Mouse (Mus musculus) liver, postnatal 0 days (tissue): ENCODE results near the gene Gm21992. TPM values are rescaled to one million over a fixed set of nuclear protein-coding genes. Genes with fewer than 3 reads are reported as not detected.
A peak's percentile ranks its signal among the peaks of the same experiment; 100 is the strongest.

Experiments used
- ATAC-seq: fragments of 200-750 bp; cut with Nextera tagmentation; 2 replicates; pipeline ENCODE4 v1.8.0; 2017; ENCODE audit warnings: mild to moderate bottlenecking, moderate library complexity
- DNase-seq: peaks from one replicate; pipeline ENCODE4 v3.0.0-alpha.2; 2016
- H3K27ac ChIP-seq: fragments of 300-500 bp; sonication (generic); 2 replicates; pipeline ENCODE4 v1.5.1; 2014; ENCODE audit warnings: antibody characterized with exemption, moderate library complexity, mild to moderate bottlenecking, low read depth
- H3K27me3 ChIP-seq: fragments of 300-500 bp; sonication (generic); 2 replicates; pipeline ENCODE4 v1.6.1; 2014; ENCODE audit warnings: low read length, control low read depth, mixed read lengths; ENCODE audit not compliant: insufficient read depth
- H3K36me3 ChIP-seq: fragments of 300-500 bp; sonication (generic); replicated peaks from 2 replicates; pipeline ENCODE4 v1.6.1; 2014; ENCODE audit warnings: mild to moderate bottlenecking, control low read depth, low read length, moderate library complexity, mixed read lengths; ENCODE audit not compliant: insufficient read depth
- H3K4me1 ChIP-seq: fragments of 300-500 bp; sonication (generic); 2 replicates; pipeline ENCODE4 v1.6.1; 2014; ENCODE audit warnings: antibody characterized with exemption, mild to moderate bottlenecking, control low read depth; ENCODE audit not compliant: insufficient read depth
- H3K4me2 ChIP-seq: fragments of 300-500 bp; sonication (generic); 2 replicates; pipeline ENCODE4 v1.6.1; 2014; ENCODE audit warnings: low read depth, mild to moderate bottlenecking, low read length, moderate library complexity, mixed read lengths
- H3K4me3 ChIP-seq: fragments of 300-500 bp; sonication (generic); 2 replicates; pipeline ENCODE4 v1.5.1; 2014; ENCODE audit warnings: low read depth, low read length
- H3K9ac ChIP-seq: fragments of 300-500 bp; sonication (generic); replicated peaks from 2 replicates; pipeline ENCODE4 v1.6.1; 2014; ENCODE audit warnings: mild to moderate bottlenecking, moderate library complexity
- H3K9me3 ChIP-seq: fragments of 300-500 bp; sonication (generic); 2 replicates; pipeline ENCODE4 v1.6.1; 2016; ENCODE audit warnings: mild to moderate bottlenecking, control low read depth, low read length, mixed read lengths
- CTCF ChIP-seq: sonication (generic); IDR thresholded peaks from 2 replicates; pipeline ENCODE4 v1.5.1; 2016; ENCODE audit warnings: antibody characterized with exemption, low read depth
- EP300 ChIP-seq: IDR thresholded peaks from 2 replicates; pipeline ENCODE4 v1.6.1; 2016; ENCODE audit warnings: antibody characterized with exemption, low read depth, mild to moderate bottlenecking
- WGBS: fragments of 180-500 bp; shearing (Covaris S2); extraction: QIAGEN DNeasy Blood & Tissue Kit; methylation state at CpG from one replicate; pipeline ENCODE4 v1.1.7; 2014; ENCODE audit not compliant: insufficient replicate concordance; 5-methylcytosine and 5-hydroxymethylcytosine counted together
- polyA plus RNA-seq: library from polyadenylated mRNA; unstranded; fragments of >200 nt; fragmentation: Nextera tagmentation; extraction: Ambion mirVana; gene quantifications from 2 replicates; pipeline ENCODE4 v1.2.1, GENCODE M21; 2015

The Gm21992 gene
- polyA plus RNA-seq, 1 experiment from 2014 or later = 13.1 TPM

- Histone ChIP-seq H3K4me2 (peak within 1 kb of the TSS; percentile 100), H3K9me3 (no peaks in the 10 kb centered on the region), H3K9ac (peak within 1 kb of the TSS; percentile 90), H3K27ac (peak within 1 kb of the TSS; percentile 89), H3K4me3 (peak within 1 kb of the TSS; percentile 73), H3K27me3 (peaks cover 17% of the 10 kb centered on the region), H3K36me3 (0 out of 2 replicates have a peak, but pooled peaks cover 2% of the 10 kb centered on the region), H3K4me1 (peaks cover 28% of the 10 kb centered on the region)
- peak; percentile 96 for DNase-seq
- ATAC-seq = peak; percentile 95
- TF ChIP-seq CTCF (no peak), EP300 (no peak)
- under 1% methylated on average over 25 of the region's 25 CpGs for WGBS
These were observed 27.7 kb upstream of the Gm21992 start, which contains the start of the genes Ccs and Ccdc87 for GRCm38 (mm10) chr19:4839149-4839548. Gene Ccs, minus strand, starts transcription at chr19:4839332. Gene Ccdc87, plus strand, starts transcription at chr19:4839366.

- DNase-seq (no peak), ATAC-seq (peak; percentile 28)
- Histone ChIP-seq H3K4me2 (peak overlapping the region; percentile 100), H3K27me3 (peaks cover 17% of the 10 kb centered on the region), H3K4me1 (peaks cover 28% of the 10 kb centered on the region), H3K9me3 (no peaks in the 10 kb centered on the region), H3K27ac (peak overlapping the region; percentile 89), H3K4me3 (peak overlapping the region; percentile 73), H3K9ac (peak overlapping the region; percentile 90), H3K36me3 (0 out of 2 replicates have a peak, but pooled peaks cover 2% of the 10 kb centered on the region)
- TF ChIP-seq CTCF (no peak), EP300 (no peak)
- 28% methylated on average over 10 of the region's 10 CpGs for WGBS
These were observed 27.2 kb upstream of the Gm21992 start for GRCm38 (mm10) chr19:4838526-4839140.

GRCm38 (mm10) chr19:4837049-4837448, 25.6 kb upstream of the Gm21992 start:
- 85% methylated on average over 6 of the region's 6 CpGs for WGBS
- H3K4me1 ChIP-seq = peaks cover 28% of the 10 kb centered on the region
- no peak for DNase-seq

GRCm38 (mm10) chr19:4836096-4836495, 24.7 kb upstream of the Gm21992 start:
- H3K4me1 ChIP-seq = peaks cover 28% of the 10 kb centered on the region
- peaks cover 11% of the 10 kb centered on the region for H3K27me3 ChIP-seq
- ATAC-seq (peak; percentile 40), DNase-seq (no peak)
- H3K9ac ChIP-seq = peak overlapping the region; percentile 33
- H3K36me3 ChIP-seq = peaks cover 8% of the 10 kb centered on the region; the same call in 1 of the 2 replicates
- peak overlapping the region; percentile 89 for H3K27ac ChIP-seq
- H3K4me2 ChIP-seq = peak overlapping the region; percentile 40
- no peaks in the 10 kb centered on the region for H3K9me3 ChIP-seq
- WGBS = 56% methylated on average over 2 of the region's 2 CpGs
- no peak for TF ChIP-seq CTCF
- TF ChIP-seq EP300 = peak; percentile 71; the same call in 1 of the 2 replicates
- no peak overlapping the region for H3K4me3 ChIP-seq

More at GRCm38 (mm10) chr19:4837049-4837448, 25.6 kb upstream of the Gm21992 start:
- Histone ChIP-seq H3K4me2 (peak overlapping the region; percentile 100; the same call in 1 of the 2 replicates), H3K27ac (peak overlapping the region; percentile 89), H3K9me3 (no peaks in the 10 kb centered on the region), H3K36me3 (peaks cover 8% of the 10 kb centered on the region; the same call in 1 of the 2 replicates), H3K27me3 (peaks cover 17% of the 10 kb centered on the region), H3K9ac (no peak overlapping the region), H3K4me3 (no peak overlapping the region)
- TF ChIP-seq EP300 (no peak), CTCF (no peak)
- ATAC-seq = no peak

- Histone ChIP-seq H3K4me3 (no peak overlapping the region), H3K9me3 (no peaks in the 10 kb centered on the region), H3K27me3 (no peaks in the 10 kb centered on the region), H3K27ac (no peak overlapping the region), H3K9ac (no peak overlapping the region), H3K36me3 (peaks cover 17% of the 10 kb centered on the region; the same call in 1 of the 2 replicates), H3K4me2 (no peak overlapping the region), H3K4me1 (peaks cover 20% of the 10 kb centered on the region)
- DNase-seq (no peak), ATAC-seq (no peak)
- 89% methylated on average over 8 of the region's 8 CpGs for WGBS
- TF ChIP-seq CTCF (no peak), EP300 (no peak)
These were observed 22.6 kb upstream of the Gm21992 start for GRCm38 (mm10) chr19:4833977-4834376.

GRCm38 (mm10) chr19:4829156-4829555, 17.7 kb upstream of the Gm21992 start:
- Histone ChIP-seq H3K4me1 (no peaks in the 10 kb centered on the region), H3K27me3 (no peaks in the 10 kb centered on the region), H3K36me3 (peaks cover 25% of the 10 kb centered on the region), H3K9ac (no peak overlapping the region), H3K4me2 (no peak overlapping the region), H3K9me3 (no peaks in the 10 kb centered on the region), H3K4me3 (no peak overlapping the region), H3K27ac (no peak overlapping the region)
- DNase-seq = no peak
- no peak for TF ChIP-seq EP300
- no peak for TF ChIP-seq CTCF
- WGBS = 86% methylated on average over 7 of the region's 7 CpGs
- ATAC-seq = no peak
